Mouse (Mus musculus) neural tube, embryonic 13.5 days (tissue): ENCODE measurements at regions not wholly inside any gene's neighbourhood (a gene's known extent, or its start where the extent isn't known, plus 50 kb on each side); places are given as distances from the start of the nearest gene placed in this dataset.
"Not testable (repeated sequence)": the region's sequence is repeated elsewhere in the genome, so short reads cannot be mapped to it uniquely, and the experiment has no call there.

Experiments
- ATAC-seq: fragments of 200-750 bp; cut with Nextera tagmentation; 2 replicates; pipeline ENCODE4 v1.8.0; 2017; ENCODE audit warnings: low read depth, mild to moderate bottlenecking, moderate TSS enrichment, moderate library complexity
- H3K27ac ChIP-seq: fragments of 300-500 bp; sonication (generic); replicated peaks from 2 replicates; pipeline ENCODE4 v1.5.1; 2015; ENCODE audit warnings: moderate library complexity, mild to moderate bottlenecking, inconsistent platforms
- H3K27me3 ChIP-seq: fragments of 300-500 bp; sonication (generic); 2 replicates; pipeline ENCODE4 v1.6.1; 2015; ENCODE audit warnings: mild to moderate bottlenecking, inconsistent platforms
- H3K36me3 ChIP-seq: fragments of 300-500 bp; sonication (generic); 2 replicates; pipeline ENCODE4 v1.6.1; 2015; ENCODE audit warnings: mild to moderate bottlenecking, inconsistent platforms
- H3K4me1 ChIP-seq: fragments of 300-500 bp; sonication (generic); replicated peaks from 2 replicates; pipeline ENCODE4 v1.6.1; 2015; ENCODE audit warnings: inconsistent platforms
- H3K4me2 ChIP-seq: fragments of 300-500 bp; sonication (generic); 2 replicates; pipeline ENCODE4 v1.6.1; 2015; ENCODE audit warnings: inconsistent platforms, mild to moderate bottlenecking, moderate library complexity
- H3K4me3 ChIP-seq: fragments of 300-500 bp; sonication (generic); 2 replicates; pipeline ENCODE4 v1.5.1; 2015; ENCODE audit warnings: mild to moderate bottlenecking, inconsistent platforms
- H3K9ac ChIP-seq: fragments of 300-500 bp; sonication (generic); 2 replicates; pipeline ENCODE4 v1.6.1; 2015; ENCODE audit warnings: moderate library complexity, mild to moderate bottlenecking, inconsistent platforms
- H3K9me3 ChIP-seq: fragments of 300-500 bp; sonication (generic); 2 replicates; pipeline ENCODE4 v1.6.1; 2016; ENCODE audit warnings: inconsistent platforms
- WGBS: fragments of 180-500 bp; shearing (Covaris S2); methylation state at CpG from one replicate; pipeline ENCODE4 v1.1.7; 2015; 5-methylcytosine and 5-hydroxymethylcytosine counted together

DNA sequence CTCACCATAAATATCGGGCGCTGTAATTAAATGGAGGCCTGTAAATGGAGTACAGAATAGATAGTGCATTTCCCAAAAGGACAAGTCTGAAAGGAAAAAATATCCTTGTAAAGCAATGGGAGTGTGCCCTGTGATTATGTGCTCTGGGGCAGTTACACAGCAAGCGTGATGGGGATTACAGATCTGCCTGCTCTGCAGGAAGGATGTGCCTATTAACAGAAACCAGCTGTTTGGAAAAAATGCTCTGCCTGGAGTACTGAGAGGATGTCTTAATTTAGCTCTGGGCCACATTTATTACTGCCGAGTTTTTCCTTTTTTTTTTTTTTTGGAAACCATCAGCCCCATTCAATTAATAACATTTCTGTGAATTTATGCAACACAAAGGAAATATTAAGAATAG, 344.9 kb upstream of the Tpk1 start:
- Histone ChIP-seq H3K27me3 (no peaks in the 10 kb centered on the region), H3K4me2 (no peak overlapping the region), H3K9ac (no peak overlapping the region), H3K27ac (peak overlapping the region; percentile 23; the same call in 1 of the 2 replicates), H3K4me3 (no peak overlapping the region), H3K9me3 (no peaks in the 10 kb centered on the region), H3K4me1 (peaks cover 6% of the 10 kb centered on the region; the same call in 1 of the 2 replicates), H3K36me3 (no peaks in the 10 kb centered on the region)
- ATAC-seq = peak; percentile 27; the same call in 1 of the 2 replicates
- 60% methylated on average over 4 of the region's 4 CpGs for WGBS

DNA sequence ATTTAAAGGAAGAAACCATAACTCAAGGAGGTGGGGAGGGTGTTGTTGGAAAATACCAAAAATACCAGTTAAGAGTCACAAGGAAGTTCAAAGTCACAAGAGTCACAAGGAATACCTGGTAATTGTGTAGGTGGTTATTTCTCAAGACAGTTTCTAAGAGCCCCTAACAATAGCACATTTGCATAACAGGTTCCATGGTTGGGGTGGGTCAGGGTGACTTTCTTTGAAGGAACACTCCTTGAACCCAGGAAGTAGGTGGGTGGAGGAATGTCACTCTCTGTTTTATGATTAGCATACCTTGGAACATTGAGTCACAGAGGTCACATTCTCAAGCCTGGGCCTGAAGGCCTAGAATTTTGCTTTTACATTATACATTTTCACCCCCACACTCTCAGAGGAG, 341.1 kb upstream of the Tpk1 start:
- H3K4me3 ChIP-seq, H3K36me3 ChIP-seq, H3K9me3 ChIP-seq, H3K27me3 ChIP-seq, H3K9ac ChIP-seq, H3K4me2 ChIP-seq, ATAC-seq, H3K4me1 ChIP-seq, H3K27ac ChIP-seq: not testable (repeated sequence)
